Mouse (Mus musculus) frontal cortex, postnatal 10 days (tissue): ENCODE data around the gene 9230104L09Rik.

ENCODE experiments used
- DNase-seq, 2 experiments: peaks; one replicate each; pipeline ENCODE4 v3.0.0; 2022; ENCODE audit warnings: low spot score in 2 of 2, mixed read lengths in 1 of 2

Gene 9230104L09Rik

GRCm38 (mm10) chr2:148856630-148857400 lies 8.0 kb downstream of the 9230104L09Rik start:
- DNase-seq: no peak

GRCm38 (mm10) chr2:148851116-148851906 lies 13.5 kb downstream of the 9230104L09Rik start:
- peak; percentile 57 to 75 for DNase-seq

- DNase-seq: no peak
Observed at GRCm38 (mm10) chr2:148839224-148839623, 25.6 kb downstream of the 9230104L09Rik start.

GRCm38 (mm10) chr2:148838075-148838777 lies 26.6 kb downstream of the 9230104L09Rik start:
- DNase-seq: no peak

GRCm38 (mm10) chr2:148834912-148835311 lies 29.9 kb downstream of the 9230104L09Rik start, which contains the start of gene Cst9:
Gene Cst9 (plus strand): TSS chr2:148835147.
- no peak for DNase-seq

- DNase-seq: no peak
Observed at GRCm38 (mm10) chr2:148825986-148826385, 38.9 kb downstream of the 9230104L09Rik start.

- no peak for DNase-seq
Observed at GRCm38 (mm10) chr2:148819909-148820308, 44.9 kb downstream of the 9230104L09Rik start, which contains the start of gene Cst13. Gene Cst13 (plus strand): TSS chr2:148820081.

GRCm38 (mm10) chr2:148806696-148807095 lies 58.1 kb downstream of the 9230104L09Rik start:
- DNase-seq: no peak

- DNase-seq: no peak
Observed at GRCm38 (mm10) chr2:148801491-148801921, 63.3 kb downstream of the 9230104L09Rik start.

GRCm38 (mm10) chr2:148798485-148798884 lies 66.4 kb downstream of the 9230104L09Rik start, which contains the start of gene Cst8:
Gene Cst8 (plus strand): TSS chr2:148798785.
- no peak for DNase-seq
